Mouse (Mus musculus): Measurements from ENCODE around the gene Wbp2. TPM values are rescaled to one million over a fixed set of nuclear protein-coding genes. Genes with fewer than 3 reads are reported as not detected.
A peak's percentile ranks its signal among the peaks of the same experiment; 100 is the strongest.

The Wbp2 gene
- polyA plus RNA-seq, 1 experiment = 334 TPM

- peaks cover 12% of the 10 kb centered on the region for H3K36me3 ChIP-seq (ENCODE audit: control insufficient read depth, insufficient read depth, low read length)
- TF ChIP-seq CTCF (IDR thresholded peaks at IDR 0.05; ENCODE audit: extremely low read depth, insufficient read length, insufficient replicate concordance, low read depth, low read length) = no peak
- TF ChIP-seq POLR2A (IDR thresholded peaks at IDR 0.05; ENCODE audit: low read depth, low read length) = no peak
- H3K4me1 ChIP-seq (ENCODE audit: control insufficient read depth, insufficient read depth, insufficient read length, low read length) = no peaks in the 10 kb centered on the region
- H3K27ac ChIP-seq (ENCODE audit: insufficient read depth, low read depth, low read length) = no peak overlapping the region
- H3K27me3 ChIP-seq (ENCODE audit: control insufficient read depth, insufficient read depth, low read length) = no peaks in the 10 kb centered on the region
- WGBS = 95% methylated on average over 9 of the region's 9 CpGs
- no peak overlapping the region for H3K4me3 ChIP-seq (ENCODE audit: low read depth, low read length)
These were observed 49.0 kb downstream of the Wbp2 start for GRCm38 (mm10) chr11:116037826-116038225.

- H3K27ac ChIP-seq (ENCODE audit: insufficient read depth, low read depth, low read length) = no peak overlapping the region
- no peak overlapping the region for H3K4me3 ChIP-seq (ENCODE audit: low read depth, low read length)
- no peaks in the 10 kb centered on the region for H3K27me3 ChIP-seq (ENCODE audit: control insufficient read depth, insufficient read depth, low read length)
- TF ChIP-seq POLR2A (IDR thresholded peaks at IDR 0.05; ENCODE audit: low read depth, low read length) = no peak
- no peak for TF ChIP-seq CTCF (IDR thresholded peaks at IDR 0.05; ENCODE audit: extremely low read depth, insufficient read length, insufficient replicate concordance, low read depth, low read length)
- H3K4me1 ChIP-seq (ENCODE audit: control insufficient read depth, insufficient read depth, insufficient read length, low read length) = no peaks in the 10 kb centered on the region
- peaks cover 12% of the 10 kb centered on the region for H3K36me3 ChIP-seq (ENCODE audit: control insufficient read depth, insufficient read depth, low read length)
- WGBS = 83% methylated on average over 3 of the region's 3 CpGs
These were observed 50.1 kb downstream of the Wbp2 start for GRCm38 (mm10) chr11:116036671-116037070.

GRCm38 (mm10) chr11:116034584-116034983 is 52.2 kb downstream of the Wbp2 start:
- TF ChIP-seq POLR2A (IDR thresholded peaks at IDR 0.05; ENCODE audit: low read depth, low read length) (no peak), CTCF (IDR thresholded peaks at IDR 0.05; ENCODE audit: extremely low read depth, insufficient read length, insufficient replicate concordance, low read depth, low read length) (no peak)
- H3K27ac ChIP-seq (ENCODE audit: insufficient read depth, low read depth, low read length) = no peak overlapping the region
- WGBS = 87% methylated on average over 6 of the region's 6 CpGs
- H3K4me3 ChIP-seq (ENCODE audit: low read depth, low read length) = no peak overlapping the region
- peaks cover 4% of the 10 kb centered on the region; the same call in 1 of the 2 replicates for H3K36me3 ChIP-seq (ENCODE audit: control insufficient read depth, insufficient read depth, low read length)
- no peaks in the 10 kb centered on the region for H3K27me3 ChIP-seq (ENCODE audit: control insufficient read depth, insufficient read depth, low read length)
- H3K4me1 ChIP-seq (ENCODE audit: control insufficient read depth, insufficient read depth, insufficient read length, low read length) = peaks cover 3% of the 10 kb centered on the region; the same call in 1 of the 2 replicates

GRCm38 (mm10) chr11:116030898-116031845 is 55.6 kb downstream of the Wbp2 start:
- TF ChIP-seq CTCF (IDR thresholded peaks at IDR 0.05; ENCODE audit: extremely low read depth, insufficient read length, insufficient replicate concordance, low read depth, low read length) (no peak), POLR2A (IDR thresholded peaks at IDR 0.05; ENCODE audit: low read depth, low read length) (no peak)
- peaks cover 3% of the 10 kb centered on the region; the same call in 1 of the 2 replicates for H3K4me1 ChIP-seq (ENCODE audit: control insufficient read depth, insufficient read depth, insufficient read length, low read length)
- no peaks in the 10 kb centered on the region for H3K36me3 ChIP-seq (ENCODE audit: control insufficient read depth, insufficient read depth, low read length)
- peak overlapping the region; percentile 93 for H3K27ac ChIP-seq (ENCODE audit: insufficient read depth, low read depth, low read length)
- H3K4me3 ChIP-seq (ENCODE audit: low read depth, low read length) = peak overlapping the region; percentile 76
- H3K27me3 ChIP-seq (ENCODE audit: control insufficient read depth, insufficient read depth, low read length) = no peaks in the 10 kb centered on the region
- WGBS = 23% methylated on average over 14 of the region's 14 CpGs

GRCm38 (mm10) chr11:116030088-116030897 is 56.5 kb downstream of the Wbp2 start, which contains the start of gene Unk:
TSS of gene Unk (plus strand) at chr11:116030322.
- TF ChIP-seq CTCF (IDR thresholded peaks at IDR 0.05; ENCODE audit: extremely low read depth, insufficient read length, insufficient replicate concordance, low read depth, low read length) = no peak
- peak; percentile 84 for TF ChIP-seq POLR2A (IDR thresholded peaks at IDR 0.05; ENCODE audit: low read depth, low read length)
- H3K36me3 ChIP-seq (ENCODE audit: control insufficient read depth, insufficient read depth, low read length) = no peaks in the 10 kb centered on the region
- under 1% methylated on average over 67 of the region's 67 CpGs for WGBS
- H3K4me3 ChIP-seq (ENCODE audit: low read depth, low read length) = peak within 1 kb of the TSS; percentile 76
- no peaks in the 10 kb centered on the region for H3K27me3 ChIP-seq (ENCODE audit: control insufficient read depth, insufficient read depth, low read length)
- peak within 1 kb of the TSS; percentile 93 for H3K27ac ChIP-seq (ENCODE audit: insufficient read depth, low read depth, low read length)
- peaks cover 3% of the 10 kb centered on the region; the same call in 1 of the 2 replicates for H3K4me1 ChIP-seq (ENCODE audit: control insufficient read depth, insufficient read depth, insufficient read length, low read length)

GRCm38 (mm10) chr11:116029086-116029865 is 57.5 kb downstream of the Wbp2 start:
- Histone ChIP-seq H3K4me1 (ENCODE audit: control insufficient read depth, insufficient read depth, insufficient read length, low read length) (peaks cover 3% of the 10 kb centered on the region; the same call in 1 of the 2 replicates), H3K36me3 (ENCODE audit: control insufficient read depth, insufficient read depth, low read length) (no peaks in the 10 kb centered on the region), H3K27ac (ENCODE audit: insufficient read depth, low read depth, low read length) (peak overlapping the region; percentile 68), H3K4me3 (ENCODE audit: low read depth, low read length) (peak overlapping the region; percentile 55; the same call in 1 of the 2 replicates), H3K27me3 (ENCODE audit: control insufficient read depth, insufficient read depth, low read length) (no peaks in the 10 kb centered on the region)
- 78% methylated on average over 6 of the region's 6 CpGs for WGBS
- TF ChIP-seq CTCF (IDR thresholded peaks at IDR 0.05; ENCODE audit: extremely low read depth, insufficient read length, insufficient replicate concordance, low read depth, low read length) = no peak

Other genes starting within 250 kb of the Wbp2 start
- 539 and 1,655 TPM in 2 replicates for gene Myo15b, start 228.6 kb downstream of the Wbp2 start, polyA plus RNA-seq (2012; rRNA removed)
- 0.72 and 2.2 TPM in 2 replicates for gene Smim5, start 187.0 kb downstream of the Wbp2 start, polyA plus RNA-seq (2012; rRNA removed)
- 8.8 and 9.7 TPM in 2 replicates for gene Smim6, start 175.0 kb downstream of the Wbp2 start, polyA plus RNA-seq (2012; rRNA removed)
- 15.2 and 27.1 TPM in 2 replicates for gene Sap30bp, start 153.7 kb downstream of the Wbp2 start, polyA plus RNA-seq (2012; rRNA removed)
- 5.8 and 9.2 TPM in 2 replicates for gene Recql5, start 153.5 kb downstream of the Wbp2 start, polyA plus RNA-seq (2012; rRNA removed)
- 53.2 and 133 TPM in 2 replicates for gene Itgb4, start 112.3 kb downstream of the Wbp2 start, polyA plus RNA-seq (2012; rRNA removed)
- gene Galk1, start 74.3 kb downstream of the Wbp2 start, polyA plus RNA-seq (2012; rRNA removed) = 39.5 and 53.3 TPM in 2 replicates
- 48.6 and 118 TPM in 2 replicates for gene H3f3b, start 59.0 kb downstream of the Wbp2 start, polyA plus RNA-seq (2012; rRNA removed)
- 10.4 and 21.5 TPM in 2 replicates for gene Unk, start 56.7 kb downstream of the Wbp2 start, polyA plus RNA-seq (2012; rRNA removed)
- gene Unc13d, start 9.0 kb downstream of the Wbp2 start, polyA plus RNA-seq (2012; rRNA removed) = 5.8 and 7.1 TPM in 2 replicates
- 28.3 and 28.5 TPM in 2 replicates for gene Trim47, start 40.2 kb upstream of the Wbp2 start, polyA plus RNA-seq (2012; rRNA removed)
- 11.9 and 13.3 TPM in 2 replicates for gene Trim65, start 44.1 kb upstream of the Wbp2 start, polyA plus RNA-seq (2012; rRNA removed)
- 36.4 and 40.1 TPM in 2 replicates for gene Mrpl38, start 51.9 kb upstream of the Wbp2 start, polyA plus RNA-seq (2012; rRNA removed)
- gene Fbf1, start 81.2 kb upstream of the Wbp2 start, polyA plus RNA-seq (2012; rRNA removed) = 5.0 and 6.5 TPM in 2 replicates
- 15.8 and 27.7 TPM in 2 replicates for gene Ten1, start 111.9 kb upstream of the Wbp2 start, polyA plus RNA-seq (2012; rRNA removed)
- gene Acox1, start 112.0 kb upstream of the Wbp2 start, polyA plus RNA-seq (2012; rRNA removed) = 71.1 and 112 TPM in 2 replicates
- gene Evpl, start 151.1 kb upstream of the Wbp2 start, polyA plus RNA-seq (2012; rRNA removed) = 6.3 and 12.1 TPM in 2 replicates
- gene Srp68, start 187.2 kb upstream of the Wbp2 start, polyA plus RNA-seq (2012; rRNA removed) = 21.2 and 39.0 TPM in 2 replicates
- gene Galr2, start 193.9 kb upstream of the Wbp2 start, polyA plus RNA-seq (2012; rRNA removed) = 3.1 and 9.5 TPM in 2 replicates
- gene Exoc7, start 220.2 kb upstream of the Wbp2 start, polyA plus RNA-seq (2012; rRNA removed) = 12.2 and 24.1 TPM in 2 replicates
- 0.17 and 0.19 TPM in 2 replicates for gene Foxj1, start 248.4 kb upstream of the Wbp2 start, polyA plus RNA-seq (2012; rRNA removed)

Data from small intestine, adult 2 months (tissue).